Mouse (Mus musculus) subcutaneous adipose tissue, adult 2 months (tissue): Measurements from ENCODE around the gene Cidec. TPM values are rescaled to one million over a fixed set of nuclear protein-coding genes. Genes with fewer than 3 reads are reported as not detected.

Experiments used
- polyA plus RNA-seq: library from polyadenylated mRNA; depleted of rRNA; stranded (reverse); fragments of >200 nt; gene quantifications from 2 replicates; pipeline ENCODE4 v1.2.3, GENCODE M21; 2012; ENCODE audit warnings: low replicate concordance; rRNA removed

Gene Cidec
- polyA plus RNA-seq, result 1,367 and 6,336 TPM in 2 replicates

DNA sequence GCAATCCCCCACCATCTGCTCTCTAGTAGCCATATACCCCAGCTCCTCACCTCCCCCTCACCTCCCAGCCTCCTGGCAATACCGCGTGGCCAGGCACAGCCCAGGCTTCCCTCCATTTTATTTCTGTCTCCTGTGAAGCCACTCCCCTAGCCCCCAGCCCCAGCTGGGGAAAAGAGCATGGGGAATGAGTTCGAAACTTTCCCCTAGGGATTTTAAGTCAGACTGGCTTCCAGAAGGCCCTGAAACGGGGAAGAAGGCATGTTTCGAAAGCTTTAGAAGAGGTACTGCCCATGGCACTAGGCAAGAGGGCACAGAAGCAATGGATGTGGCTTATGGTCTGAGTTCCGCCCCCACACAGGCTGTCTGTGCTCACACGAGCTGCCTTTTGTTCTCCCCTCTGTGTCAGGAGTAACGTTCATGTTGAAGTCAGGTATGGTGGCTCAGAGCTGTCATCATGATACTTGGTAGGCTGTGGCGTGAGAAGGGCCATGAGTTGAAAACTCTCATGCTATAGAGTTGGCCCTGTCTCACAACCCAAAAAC lies at the start of gene Cidec:
TSS of gene Cidec (minus strand) at position 97 of the 542 bp plus-strand sequence.

DNA sequence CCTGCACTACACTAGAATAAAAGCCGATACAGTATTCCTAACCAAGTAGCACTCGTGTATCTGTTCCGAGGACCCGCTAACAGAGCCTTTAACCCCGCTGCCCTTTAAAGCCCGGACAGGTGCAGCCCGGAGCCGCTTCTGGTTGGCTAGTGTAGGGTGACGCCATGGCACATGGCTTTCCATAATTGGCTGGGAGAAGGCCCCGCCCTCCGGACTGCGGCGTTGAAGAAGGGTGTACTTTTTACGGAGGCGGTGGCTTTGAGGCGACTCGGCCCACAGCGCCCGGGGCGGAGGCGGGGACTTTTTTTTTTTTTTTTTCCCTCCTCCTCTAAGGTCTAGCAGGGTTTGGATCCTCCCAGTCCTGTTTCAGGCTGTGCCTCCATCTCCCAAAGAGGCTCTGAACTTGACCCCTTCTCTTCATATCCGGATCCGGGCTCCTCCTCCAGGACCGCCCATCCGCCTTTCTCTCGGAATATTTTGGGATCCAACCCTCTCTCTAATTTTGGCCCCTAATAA lies 47.6 kb upstream of the Cidec start, which contains the start of gene Creld1:
TSS of gene Creld1 (plus strand) at position 198 of the 516 bp plus-strand sequence.

GRCm38 (mm10) chr6:113471297-113471936 lies 35.9 kb upstream of the Cidec start, which contains the start of gene Il17rc:
Gene Il17rc (plus strand): TSS chr6:113471427.

DNA sequence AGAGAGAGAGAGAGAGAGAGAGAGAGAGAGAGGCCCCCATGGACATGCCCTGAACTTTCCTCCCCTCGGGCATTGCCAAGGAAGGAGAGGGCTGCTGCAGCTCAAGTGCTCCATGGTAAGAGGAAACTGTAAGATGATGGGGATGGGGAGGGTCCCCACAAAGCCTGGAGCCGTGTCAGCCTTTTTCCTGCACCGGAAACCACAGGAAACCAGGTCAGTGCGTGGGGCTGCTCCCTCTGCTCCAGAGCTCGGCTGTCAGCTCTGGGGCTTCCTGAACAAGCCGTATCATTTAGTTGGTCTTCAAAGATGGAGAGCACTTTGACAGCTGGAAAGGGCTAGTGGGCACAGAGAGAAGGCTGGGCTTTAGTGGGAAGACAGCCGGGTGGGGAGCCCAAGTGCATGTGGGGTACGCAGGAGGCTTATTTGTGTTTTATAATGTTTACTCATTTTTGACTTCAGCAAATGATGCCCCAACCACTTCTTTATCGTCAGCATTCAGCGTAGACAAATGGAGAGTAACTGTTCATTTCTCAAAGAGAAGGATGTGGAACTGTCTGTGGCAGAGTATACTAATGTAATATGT lies 22.5 kb upstream of the Cidec start, which contains the start of gene Il17re:
TSS of gene Il17re (plus strand) at position 533 of the 583 bp plus-strand sequence.

DNA sequence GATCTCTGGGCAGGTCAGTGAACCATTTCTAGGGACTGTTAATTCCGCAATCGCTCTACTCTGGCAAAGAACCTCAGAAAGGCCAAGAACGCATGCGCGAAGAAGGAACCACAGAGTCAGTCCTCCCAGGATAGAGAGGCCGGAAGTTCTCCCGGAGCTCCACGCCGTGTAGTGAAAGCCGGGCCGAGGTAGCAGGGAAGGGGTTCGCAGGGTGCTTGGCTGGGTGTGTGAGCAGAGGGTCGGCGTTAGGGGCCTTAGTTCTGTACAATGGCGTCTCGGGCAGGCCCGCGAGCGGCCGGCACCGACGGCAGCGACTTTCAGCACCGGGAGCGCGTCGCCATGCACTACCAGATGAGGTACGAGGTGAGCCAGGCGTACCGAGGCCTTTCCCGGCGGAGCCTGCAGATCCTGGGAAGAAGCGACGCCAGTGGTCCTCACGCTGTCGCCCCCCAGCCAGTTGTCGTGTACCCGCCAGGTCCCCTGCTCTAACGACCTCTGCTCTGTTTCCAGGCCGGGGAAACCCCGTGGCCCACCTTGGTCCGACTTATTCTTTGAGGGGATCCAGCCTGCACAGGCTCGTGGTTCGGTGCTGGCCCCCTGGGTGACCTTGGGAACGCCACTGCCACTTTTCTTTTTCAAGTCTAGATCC lies 7.0 kb upstream of the Cidec start, which contains the start of gene Jagn1:
TSS of gene Jagn1 (plus strand) at position 128 of the 649 bp plus-strand sequence.

GRCm38 (mm10) chr6:113419199-113419587 lies 16.4 kb downstream of the Cidec start, which contains the start of gene Rpusd3:
Gene Rpusd3 (minus strand): TSS chr6:113419340.

GRCm38 (mm10) chr6:113388960-113389359 lies 46.6 kb downstream of the Cidec start, which contains the start of gene Ttll3:
Gene Ttll3 (plus strand): TSS chr6:113389260.

DNA sequence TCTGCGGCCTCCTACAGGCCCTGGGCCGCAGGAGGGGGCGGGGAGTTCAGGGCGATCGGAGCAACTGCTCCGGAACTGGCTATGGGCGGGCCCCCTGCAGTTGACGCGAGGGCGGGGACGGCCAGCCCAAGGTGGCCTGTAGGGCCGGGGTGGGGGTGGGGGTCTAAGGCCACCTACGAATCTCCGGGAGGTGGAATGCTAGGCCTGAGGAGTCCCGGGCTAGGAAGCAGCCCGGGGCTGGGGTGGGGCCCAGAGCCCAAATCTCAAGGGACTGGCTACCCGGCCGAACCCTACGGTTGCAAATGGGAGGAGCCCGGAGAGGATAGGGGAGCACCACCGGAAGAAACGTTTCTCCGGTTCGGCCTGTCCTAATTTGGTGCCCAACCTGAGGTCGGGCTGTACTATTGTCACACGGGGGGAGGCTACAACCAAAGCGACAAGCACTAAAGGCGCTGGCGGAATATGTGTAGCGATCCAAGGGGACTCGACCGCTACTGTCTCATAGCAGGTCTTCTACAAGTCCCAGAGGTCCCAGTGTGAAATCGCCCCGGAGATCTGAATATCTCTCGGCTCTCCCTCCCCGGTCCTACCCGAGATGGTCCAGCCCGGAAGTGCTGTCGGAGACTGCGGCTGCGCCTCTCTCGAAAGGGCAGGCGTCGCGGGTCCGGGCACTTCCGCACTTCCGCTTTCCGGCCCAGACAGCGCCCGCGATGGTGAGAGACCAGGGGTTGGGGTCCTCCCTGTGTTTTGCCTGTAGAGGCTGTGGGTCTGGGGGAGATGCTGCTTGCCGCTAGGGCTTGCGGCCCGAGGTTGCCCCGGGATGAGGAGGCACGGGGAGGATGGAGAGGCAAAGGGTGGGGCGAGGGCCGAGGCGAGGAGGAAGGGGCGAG lies 57.8 kb downstream of the Cidec start, which contains the start of the genes Tada3 and Arpc4:
TSS of gene Tada3 (minus strand) at position 388 of the 890 bp plus-strand sequence.
TSS of gene Arpc4 (plus strand) at position 620 of the 890 bp plus-strand sequence.

Other genes with a start within 250 kb of the Cidec start
- 0.33 and 0.44 TPM in 2 replicates for gene Lhfpl4, start 240.4 kb downstream of the Cidec start, polyA plus RNA-seq
- gene Mtmr14, start 197.9 kb downstream of the Cidec start, polyA plus RNA-seq, result 40.1 and 51.3 TPM in 2 replicates
- gene Cpne9, start 153.5 kb downstream of the Cidec start, polyA plus RNA-seq, result 0.04 and 0.10 TPM in 2 replicates
- 17.8 and 26.7 TPM in 2 replicates for gene Brpf1, start 128.6 kb downstream of the Cidec start, polyA plus RNA-seq
- gene Ogg1, start 108.8 kb downstream of the Cidec start, polyA plus RNA-seq, result 28.4 and 29.2 TPM in 2 replicates
- gene Camk1, start 91.8 kb downstream of the Cidec start, polyA plus RNA-seq, result 99.6 and 113 TPM in 2 replicates
- gene Tada3, start 57.9 kb downstream of the Cidec start, polyA plus RNA-seq, result 28.1 and 28.6 TPM in 2 replicates
- 94.6 and 97.5 TPM in 2 replicates for gene Arpc4, start 57.6 kb downstream of the Cidec start, polyA plus RNA-seq
- 6.0 and 11.1 TPM in 2 replicates for gene Ttll3, start 46.5 kb downstream of the Cidec start, polyA plus RNA-seq
- 60.9 and 97.5 TPM in 2 replicates for gene Rpusd3, start 16.4 kb downstream of the Cidec start, polyA plus RNA-seq
- gene Jagn1, start 6.8 kb upstream of the Cidec start, polyA plus RNA-seq, result 90.4 and 99.5 TPM in 2 replicates
- 10.3 and 39.0 TPM in 2 replicates for gene Il17re, start 22.7 kb upstream of the Cidec start, polyA plus RNA-seq
- gene Il17rc, start 35.7 kb upstream of the Cidec start, polyA plus RNA-seq, result 62.5 and 102 TPM in 2 replicates
- gene Creld1, start 47.5 kb upstream of the Cidec start, polyA plus RNA-seq, result 31.6 and 59.5 TPM in 2 replicates
- 0.12 TPM in 1 of 2 replicates, not detected in the other for gene Prrt3, start 66.2 kb upstream of the Cidec start, polyA plus RNA-seq
- gene Emc3, start 95.9 kb upstream of the Cidec start, polyA plus RNA-seq, result 74.0 and 95.2 TPM in 2 replicates
- gene Fancd2, start 95.9 kb upstream of the Cidec start, polyA plus RNA-seq, result 0.40 and 2.9 TPM in 2 replicates
- gene Fancd2os, start 165.0 kb upstream of the Cidec start, polyA plus RNA-seq, result not detected in 2 replicates
- 198 and 229 TPM in 2 replicates for gene Brk1, start 169.0 kb upstream of the Cidec start, polyA plus RNA-seq
- 32.8 and 40.6 TPM in 2 replicates for gene Vhl, start 188.2 kb upstream of the Cidec start, polyA plus RNA-seq
- gene Irak2, start 202.7 kb upstream of the Cidec start, polyA plus RNA-seq, result 47.6 and 86.4 TPM in 2 replicates